Mouse (Mus musculus): ENCODE measurements at regions not wholly inside any gene's neighbourhood (a gene's known extent, or its start where the extent isn't known, plus 50 kb on each side); places are given as distances from the start of the nearest gene placed in this dataset.
"Not testable (repeated sequence)": the region's sequence is repeated elsewhere in the genome, so short reads cannot be mapped to it uniquely, and the experiment has no call there.

DNA sequence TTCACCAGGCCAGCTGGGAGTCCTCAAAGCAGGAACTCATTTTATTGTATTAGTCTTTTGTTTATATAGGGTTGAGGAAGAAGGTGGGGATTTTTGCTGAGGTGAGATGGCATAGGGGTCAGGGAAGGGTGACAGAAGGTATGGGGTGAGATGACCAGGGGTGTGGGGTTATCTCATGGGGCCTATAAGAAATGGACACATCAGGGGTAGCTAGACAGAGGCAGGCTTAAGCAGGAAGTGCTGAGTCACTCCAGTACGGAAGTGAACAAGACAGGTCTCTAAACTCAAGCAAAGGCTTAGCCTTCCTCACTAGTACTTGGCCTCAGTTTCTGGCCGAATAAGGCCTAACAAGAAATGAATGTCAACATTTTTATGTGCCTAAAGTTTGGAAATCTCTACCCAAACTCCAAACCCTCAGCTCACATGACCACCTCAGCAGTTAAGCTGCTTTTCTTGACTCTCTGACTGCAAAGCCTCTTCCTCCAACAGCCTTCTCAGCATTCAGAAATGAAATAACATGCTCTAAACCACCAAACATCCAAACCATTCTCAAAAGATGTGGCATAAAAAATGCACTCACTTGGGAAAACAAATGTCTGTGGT, 86.9 kb upstream of the Pdk4 start:
- H3K27me3 ChIP-seq (replicated peaks; ENCODE audit: control insufficient read depth, insufficient read depth, low read length) = no peaks in the 10 kb centered on the region
- no peaks in the 10 kb centered on the region for H3K9me3 ChIP-seq (ENCODE audit: control insufficient read depth, low read length)
- no peak overlapping the region for H3K9ac ChIP-seq (ENCODE audit: low read length)
- no peak overlapping the region for H3K27ac ChIP-seq (ENCODE audit: low read depth)
- no peaks in the 10 kb centered on the region for H3K4me1 ChIP-seq (replicated peaks; ENCODE audit: control insufficient read depth, insufficient read depth, low read length)
- H3K4me3 ChIP-seq (ENCODE audit: low read depth, low read length) = no peak overlapping the region
- 71% methylated on average over 2 of the region's 2 CpGs for WGBS
- no peak for ATAC-seq (replicated peaks; ENCODE audit: low FRiP score, low TSS enrichment, low read depth)
- no peak overlapping the region for H3K4me2 ChIP-seq (ENCODE audit: low read length)
- no peak for DNase-seq (ENCODE audit: low spot score)
- H3K36me3 ChIP-seq (ENCODE audit: control insufficient read depth, insufficient read depth, low read length) = no peaks in the 10 kb centered on the region

DNA sequence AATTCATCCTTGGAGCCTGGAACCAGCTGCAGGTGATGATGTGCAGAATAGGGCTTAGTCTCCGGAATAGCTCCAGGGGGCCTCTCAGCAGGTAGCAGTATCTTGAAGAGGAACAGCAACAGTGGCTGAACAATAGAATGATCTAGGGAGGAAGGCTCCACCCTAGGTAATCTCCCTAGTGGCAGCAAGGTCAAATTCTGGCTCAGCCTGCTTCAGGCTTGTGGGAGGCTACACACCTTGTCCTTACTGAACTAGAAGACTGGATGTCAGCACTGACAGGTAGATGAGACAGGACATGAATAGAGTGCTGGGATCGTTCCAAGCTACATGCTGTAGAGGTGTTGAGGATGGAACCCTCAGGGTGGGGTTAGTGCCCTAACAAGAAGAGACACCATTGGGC, 80.8 kb upstream of the Pdk4 start:
- H3K4me3 ChIP-seq (ENCODE audit: low read depth, low read length); H3K36me3 ChIP-seq (ENCODE audit: control insufficient read depth, insufficient read depth, low read length); ATAC-seq (replicated peaks; ENCODE audit: low FRiP score, low TSS enrichment, low read depth); H3K4me2 ChIP-seq (ENCODE audit: low read length); H3K9ac ChIP-seq (ENCODE audit: low read length); H3K9me3 ChIP-seq (ENCODE audit: control insufficient read depth, low read length); H3K4me1 ChIP-seq (replicated peaks; ENCODE audit: control insufficient read depth, insufficient read depth, low read length); DNase-seq (ENCODE audit: low spot score); H3K27me3 ChIP-seq (replicated peaks; ENCODE audit: control insufficient read depth, insufficient read depth, low read length); H3K27ac ChIP-seq (ENCODE audit: low read depth): not testable (repeated sequence)
- WGBS = 88% methylated on average over 2 of the region's 2 CpGs

DNA sequence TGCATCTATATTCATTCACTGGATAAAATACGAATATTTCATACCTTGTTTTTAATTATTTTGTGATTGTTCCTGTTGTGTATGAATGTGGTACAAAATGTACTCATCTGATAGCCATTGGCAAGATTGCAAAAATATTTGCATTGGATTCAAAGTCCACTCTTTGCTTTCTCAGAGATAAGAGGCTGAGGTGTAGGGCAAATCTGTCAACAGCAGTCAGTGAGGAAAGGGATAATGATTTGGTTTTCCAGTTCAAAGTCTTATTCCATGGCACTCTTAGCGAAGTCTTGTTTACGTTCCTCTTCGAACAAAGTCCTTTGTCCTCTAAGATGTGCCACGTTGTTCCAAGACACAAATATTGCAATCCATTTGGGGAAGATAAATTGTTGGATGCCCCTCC, 70.5 kb upstream of the Pdk4 start:
- Histone ChIP-seq H3K9ac (ENCODE audit: low read length) (no peak overlapping the region), H3K36me3 (ENCODE audit: control insufficient read depth, insufficient read depth, low read length) (no peaks in the 10 kb centered on the region), H3K4me2 (ENCODE audit: low read length) (no peak overlapping the region), H3K4me3 (ENCODE audit: low read depth, low read length) (no peak overlapping the region), H3K27ac (ENCODE audit: low read depth) (no peak overlapping the region), H3K9me3 (ENCODE audit: control insufficient read depth, low read length) (no peaks in the 10 kb centered on the region), H3K27me3 (replicated peaks; ENCODE audit: control insufficient read depth, insufficient read depth, low read length) (no peaks in the 10 kb centered on the region), H3K4me1 (replicated peaks; ENCODE audit: control insufficient read depth, insufficient read depth, low read length) (no peaks in the 10 kb centered on the region)
- DNase-seq (ENCODE audit: low spot score) (no peak), ATAC-seq (replicated peaks; ENCODE audit: low FRiP score, low TSS enrichment, low read depth) (no peak)
- 65% methylated on average over 5 of the region's 5 CpGs for WGBS

GRCm38 (mm10) chr6:5565049-5565448, 68.9 kb upstream of the Pdk4 start:
- WGBS = 84% methylated on average over 2 of the region's 2 CpGs
- Histone ChIP-seq H3K27ac (ENCODE audit: low read depth) (no peak overlapping the region), H3K36me3 (ENCODE audit: control insufficient read depth, insufficient read depth, low read length) (no peaks in the 10 kb centered on the region), H3K4me2 (ENCODE audit: low read length) (no peak overlapping the region), H3K9ac (ENCODE audit: low read length) (no peak overlapping the region), H3K4me1 (replicated peaks; ENCODE audit: control insufficient read depth, insufficient read depth, low read length) (no peaks in the 10 kb centered on the region), H3K4me3 (ENCODE audit: low read depth, low read length) (no peak overlapping the region), H3K27me3 (replicated peaks; ENCODE audit: control insufficient read depth, insufficient read depth, low read length) (no peaks in the 10 kb centered on the region), H3K9me3 (ENCODE audit: control insufficient read depth, low read length) (no peaks in the 10 kb centered on the region)
- DNase-seq (ENCODE audit: low spot score) (no peak), ATAC-seq (replicated peaks; ENCODE audit: low FRiP score, low TSS enrichment, low read depth) (no peak)

DNA sequence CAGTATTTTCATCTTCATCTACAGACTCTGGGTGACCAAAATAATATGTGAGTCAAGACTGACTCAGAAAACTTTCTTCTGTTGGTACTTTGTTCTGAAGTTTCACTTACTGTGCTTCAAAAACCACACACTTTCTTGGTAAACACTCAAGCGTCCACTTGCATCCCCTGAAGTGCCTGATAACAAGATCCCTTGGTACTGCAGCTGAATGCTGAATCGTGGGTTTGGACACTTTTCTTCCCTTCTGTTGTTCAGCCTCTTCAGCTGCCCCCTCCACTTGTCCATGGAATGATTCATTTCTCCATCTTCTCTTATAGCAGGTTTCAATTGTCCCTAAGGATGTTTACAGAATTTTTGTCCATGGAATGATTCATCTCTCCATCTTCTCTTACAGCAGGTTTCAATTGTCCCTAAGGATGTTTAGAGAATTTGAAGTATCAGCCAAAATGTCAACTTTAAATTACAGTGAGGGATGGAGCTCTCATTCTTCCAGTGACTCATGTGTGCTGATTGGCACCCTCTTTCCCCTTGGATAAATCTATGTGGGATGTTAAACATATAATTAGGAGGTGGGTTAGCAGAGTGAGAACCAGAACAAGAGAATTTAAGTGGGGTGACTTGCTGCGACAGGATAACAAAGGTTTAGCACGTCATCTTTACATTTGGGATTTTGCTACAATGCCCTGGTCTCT, 57.7 kb upstream of the Pdk4 start:
- Histone ChIP-seq H3K4me1 (replicated peaks; ENCODE audit: control insufficient read depth, insufficient read depth, low read length) (no peaks in the 10 kb centered on the region), H3K27me3 (replicated peaks; ENCODE audit: control insufficient read depth, insufficient read depth, low read length) (no peaks in the 10 kb centered on the region), H3K4me2 (ENCODE audit: low read length) (no peak overlapping the region), H3K9me3 (ENCODE audit: control insufficient read depth, low read length) (no peaks in the 10 kb centered on the region), H3K4me3 (ENCODE audit: low read depth, low read length) (no peak overlapping the region), H3K9ac (ENCODE audit: low read length) (no peak overlapping the region), H3K27ac (ENCODE audit: low read depth) (no peak overlapping the region), H3K36me3 (ENCODE audit: control insufficient read depth, insufficient read depth, low read length) (no peaks in the 10 kb centered on the region)
- 71% methylated on average over 4 of the region's 4 CpGs for WGBS
- no peak for DNase-seq (ENCODE audit: low spot score)
- no peak for ATAC-seq (replicated peaks; ENCODE audit: low FRiP score, low TSS enrichment, low read depth)

GRCm38 (mm10) chr6:5550067-5550466, 54.0 kb upstream of the Pdk4 start:
- DNase-seq (ENCODE audit: low spot score) (no peak), ATAC-seq (replicated peaks; ENCODE audit: low FRiP score, low TSS enrichment, low read depth) (no peak)
- Histone ChIP-seq H3K9me3 (ENCODE audit: control insufficient read depth, low read length) (no peaks in the 10 kb centered on the region), H3K4me1 (replicated peaks; ENCODE audit: control insufficient read depth, insufficient read depth, low read length) (no peaks in the 10 kb centered on the region), H3K4me3 (ENCODE audit: low read depth, low read length) (no peak overlapping the region), H3K9ac (ENCODE audit: low read length) (no peak overlapping the region), H3K36me3 (ENCODE audit: control insufficient read depth, insufficient read depth, low read length) (no peaks in the 10 kb centered on the region), H3K27ac (ENCODE audit: low read depth) (no peak overlapping the region), H3K27me3 (replicated peaks; ENCODE audit: control insufficient read depth, insufficient read depth, low read length) (no peaks in the 10 kb centered on the region), H3K4me2 (ENCODE audit: low read length) (no peak overlapping the region)
- 50% methylated on average over 1 of the region's 1 CpGs for WGBS

Measured in intestine, embryonic 14.5 days (tissue).